Mouse (Mus musculus) myocyte (in vitro differentiated cells): ENCODE data around the gene Slamf8. TPM values are rescaled to one million over a fixed set of nuclear protein-coding genes. Genes with fewer than 3 reads are reported as not detected.

Source experiments
- H3K27me3 ChIP-seq: one replicate; pipeline ENCODE4 v1.6.1; 2011; ENCODE audit not compliant: control insufficient read depth, insufficient read depth, insufficient read length
- H3K36me3 ChIP-seq: one replicate; pipeline ENCODE4 v1.6.1; 2011; ENCODE audit not compliant: control insufficient read depth, insufficient read depth
- H3K4me2 ChIP-seq: one replicate; pipeline ENCODE4 v1.6.1; 2011; ENCODE audit warnings: low read depth, control low read depth
- H3K4me3 ChIP-seq: one replicate; pipeline ENCODE4 v1.5.1; 2011; ENCODE audit warnings: mild to moderate bottlenecking, control low read depth, moderate library complexity
- H3K79me2 ChIP-seq: one replicate; pipeline ENCODE4 v1.6.1; 2011; ENCODE audit not compliant: control insufficient read depth, insufficient read depth
- H3ac ChIP-seq: one replicate; pipeline ENCODE4 v1.6.1; 2011; ENCODE audit not compliant: control insufficient read depth, insufficient read length
- CEBPB ChIP-seq: IDR thresholded peaks from 2 replicates; pipeline ENCODE4 v1.6.1; 2011; ENCODE audit warnings: mild to moderate bottlenecking, moderate library complexity; ENCODE audit not compliant: poor library complexity, insufficient read depth, severe bottlenecking
- E2F4 ChIP-seq: IDR thresholded peaks from one replicate; pipeline ENCODE4 v1.6.1; 2011; ENCODE audit warnings: mild to moderate bottlenecking, control low read depth, moderate library complexity; ENCODE audit not compliant: insufficient read depth
- MAX ChIP-seq: IDR thresholded peaks from one replicate; pipeline ENCODE4 v1.6.1; 2011; ENCODE audit warnings: low read depth, mild to moderate bottlenecking, control low read depth
- MYOD1 ChIP-seq, 3 experiments: IDR thresholded peaks; one replicate each; pipeline ENCODE4 v1.6.1; 2011; ENCODE audit warnings: control low read depth in 2 of 3, low read depth in 2 of 3, mild to moderate bottlenecking in 2 of 3, moderate library complexity in 1 of 3; ENCODE audit not compliant: insufficient read length in 2 of 3, control insufficient read depth in 1 of 3
- MYOG ChIP-seq, 3 experiments: IDR thresholded peaks; one replicate each; pipeline ENCODE4 v1.6.1; 2011; ENCODE audit warnings: control low read depth in 2 of 3, low read depth in 2 of 3, mild to moderate bottlenecking in 2 of 3; ENCODE audit not compliant: insufficient read length in 2 of 3, control insufficient read depth in 1 of 3, insufficient read depth in 1 of 3
- POLR2A ChIP-seq: IDR thresholded peaks from one replicate; pipeline ENCODE4 v1.6.1; 2011; ENCODE audit warnings: low read depth, mild to moderate bottlenecking, control low read depth, moderate library complexity; ENCODE audit not compliant: insufficient read length
- POLR2AphosphoS2 ChIP-seq: IDR thresholded peaks from one replicate; pipeline ENCODE4 v1.6.1; 2011; ENCODE audit warnings: low read depth, control low read depth; ENCODE audit not compliant: insufficient read length
- REST ChIP-seq: IDR thresholded peaks from one replicate; pipeline ENCODE4 v1.6.1; 2011; ENCODE audit warnings: mild to moderate bottlenecking, control low read depth, moderate library complexity; ENCODE audit not compliant: insufficient read depth, insufficient read length
- SRF ChIP-seq: IDR thresholded peaks from one replicate; pipeline ENCODE4 v1.6.1; 2011; ENCODE audit warnings: low read depth; ENCODE audit not compliant: control insufficient read depth, insufficient read length
- TCF12 ChIP-seq: IDR thresholded peaks from one replicate; pipeline ENCODE4 v1.6.1; 2011; ENCODE audit warnings: mild to moderate bottlenecking, control low read depth; ENCODE audit not compliant: poor library complexity, insufficient read depth, severe bottlenecking
- TCF3 ChIP-seq: IDR thresholded peaks from one replicate; pipeline ENCODE4 v1.6.1; 2011; ENCODE audit warnings: low read depth, control low read depth; ENCODE audit not compliant: insufficient read length
- USF1 ChIP-seq: IDR thresholded peaks from one replicate; pipeline ENCODE4 v1.6.1; 2011; ENCODE audit warnings: low read depth, mild to moderate bottlenecking, control low read depth, moderate library complexity
- polyA plus RNA-seq: library from polyadenylated mRNA; unstranded; fragments of >200 nt; fragmentation: generic; extraction: Trizol; gene quantifications from one replicate; pipeline ENCODE4 v1.2.1, GENCODE M21; 2012; ENCODE audit warnings: missing spikeins

Gene Slamf8
- polyA plus RNA-seq, 1 experiment: not detected

- H3K79me2 ChIP-seq: no peaks in the 10 kb centered on the region
- no peak overlapping the region for H3K4me3 ChIP-seq
- no peaks in the 10 kb centered on the region for H3K36me3 ChIP-seq
- H3ac ChIP-seq: no peak overlapping the region
- H3K27me3 ChIP-seq: peaks cover 11% of the 10 kb centered on the region
- no peak overlapping the region for H3K4me2 ChIP-seq
- TF ChIP-seq USF1 (no peak), POLR2AphosphoS2 (no peak), MYOD1 (IDR thresholded peaks at IDR 0.05; ENCODE audit: control insufficient read depth in 1 of 3, insufficient read length in 2 of 3, low read depth in 2 of 3) (no peak), E2F4 (no peak), REST (no peak), TCF3 (no peak), TCF12 (no peak), MAX (no peak), MYOG (IDR thresholded peaks at IDR 0.05; ENCODE audit: control insufficient read depth in 1 of 3, insufficient read depth in 1 of 3, insufficient read length in 2 of 3, low read depth in 2 of 3) (no peak), SRF (no peak), CEBPB (no peak), POLR2A (no peak)
These were observed 20.9 kb upstream of the Slamf8 start for GRCm38 (mm10) chr1:172611304-172611703.

GRCm38 (mm10) chr1:172602326-172602725 is 12.0 kb upstream of the Slamf8 start, which contains the start of gene Fcrl6:
Gene Fcrl6, minus strand, starts transcription at chr1:172602551.
- H3K79me2 ChIP-seq: no peaks in the 10 kb centered on the region
- H3K36me3 ChIP-seq: no peaks in the 10 kb centered on the region
- no peak within 1 kb of the TSS for H3ac ChIP-seq
- no peaks in the 10 kb centered on the region for H3K27me3 ChIP-seq
- no peak within 1 kb of the TSS for H3K4me2 ChIP-seq
- no peak within 1 kb of the TSS for H3K4me3 ChIP-seq
- no peak for TF ChIP-seq E2F4

GRCm38 (mm10) chr1:172594495-172594894 is 4.1 kb upstream of the Slamf8 start:
- H3ac ChIP-seq: no peak overlapping the region
- TF ChIP-seq E2F4 (no peak), MYOG (IDR thresholded peaks at IDR 0.05; ENCODE audit: control insufficient read depth in 1 of 3, insufficient read depth in 1 of 3, insufficient read length in 2 of 3, low read depth in 2 of 3) (no peak), TCF12 (no peak)
- no peaks in the 10 kb centered on the region for H3K27me3 ChIP-seq
- H3K36me3 ChIP-seq: no peaks in the 10 kb centered on the region
- no peak overlapping the region for H3K4me2 ChIP-seq
- H3K4me3 ChIP-seq: no peak overlapping the region
- H3K79me2 ChIP-seq: no peaks in the 10 kb centered on the region

- TF ChIP-seq REST (no peak), CEBPB (no peak), MYOD1 (IDR thresholded peaks at IDR 0.05; ENCODE audit: control insufficient read depth in 1 of 3, insufficient read length in 2 of 3, low read depth in 2 of 3) (no peak)
- H3K27me3 ChIP-seq: no peaks in the 10 kb centered on the region
- no peak overlapping the region for H3K4me2 ChIP-seq
- H3K79me2 ChIP-seq: no peaks in the 10 kb centered on the region
- H3ac ChIP-seq: no peak overlapping the region
- no peaks in the 10 kb centered on the region for H3K36me3 ChIP-seq
- H3K4me3 ChIP-seq: no peak overlapping the region
These were observed 3.6 kb upstream of the Slamf8 start for GRCm38 (mm10) chr1:172593956-172594355.

- Histone ChIP-seq H3K36me3 (no peaks in the 10 kb centered on the region), H3K4me2 (no peak overlapping the region), H3K4me3 (no peak overlapping the region), H3K79me2 (no peaks in the 10 kb centered on the region), H3K27me3 (no peaks in the 10 kb centered on the region), H3ac (no peak overlapping the region)
- no peak for TF ChIP-seq POLR2A
- no peak for TF ChIP-seq CEBPB
- no peak for TF ChIP-seq REST
- TF ChIP-seq MAX: no peak
- no peak for TF ChIP-seq MYOD1 (IDR thresholded peaks at IDR 0.05; ENCODE audit: control insufficient read depth in 1 of 3, insufficient read length in 2 of 3, low read depth in 2 of 3)
- no peak for TF ChIP-seq TCF12
- no peak for TF ChIP-seq MYOG (IDR thresholded peaks at IDR 0.05; ENCODE audit: control insufficient read depth in 1 of 3, insufficient read depth in 1 of 3, insufficient read length in 2 of 3, low read depth in 2 of 3)
- no peak for TF ChIP-seq USF1
- no peak for TF ChIP-seq POLR2AphosphoS2
- TF ChIP-seq TCF3: no peak
- no peak for TF ChIP-seq E2F4
- TF ChIP-seq SRF: no peak
These were observed 3.0 kb upstream of the Slamf8 start for GRCm38 (mm10) chr1:172593321-172593720.
